Mouse (Mus musculus) myocyte (in vitro differentiated cells): ENCODE measurements around the gene Gm26727. TPM values are rescaled to one million over a fixed set of nuclear protein-coding genes. Genes with fewer than 3 reads are reported as not detected.
"Not testable (repeated sequence)": the region's sequence is repeated elsewhere in the genome, so short reads cannot be mapped to it uniquely, and the experiment has no call there.

Experiments used
- H3K27me3 ChIP-seq: one replicate; pipeline ENCODE4 v1.6.1; 2011; ENCODE audit not compliant: control insufficient read depth, insufficient read depth, insufficient read length
- H3K36me3 ChIP-seq: one replicate; pipeline ENCODE4 v1.6.1; 2011; ENCODE audit not compliant: control insufficient read depth, insufficient read depth
- H3K4me2 ChIP-seq: one replicate; pipeline ENCODE4 v1.6.1; 2011; ENCODE audit warnings: low read depth, control low read depth
- H3K4me3 ChIP-seq: one replicate; pipeline ENCODE4 v1.5.1; 2011; ENCODE audit warnings: mild to moderate bottlenecking, control low read depth, moderate library complexity
- H3K79me2 ChIP-seq: one replicate; pipeline ENCODE4 v1.6.1; 2011; ENCODE audit not compliant: control insufficient read depth, insufficient read depth
- H3ac ChIP-seq: one replicate; pipeline ENCODE4 v1.6.1; 2011; ENCODE audit not compliant: control insufficient read depth, insufficient read length
- CEBPB ChIP-seq: IDR thresholded peaks from 2 replicates; pipeline ENCODE4 v1.6.1; 2011; ENCODE audit warnings: mild to moderate bottlenecking, moderate library complexity; ENCODE audit not compliant: poor library complexity, insufficient read depth, severe bottlenecking
- E2F4 ChIP-seq: IDR thresholded peaks from one replicate; pipeline ENCODE4 v1.6.1; 2011; ENCODE audit warnings: mild to moderate bottlenecking, control low read depth, moderate library complexity; ENCODE audit not compliant: insufficient read depth
- MAX ChIP-seq: IDR thresholded peaks from one replicate; pipeline ENCODE4 v1.6.1; 2011; ENCODE audit warnings: low read depth, mild to moderate bottlenecking, control low read depth
- MYOD1 ChIP-seq, 3 experiments: IDR thresholded peaks; one replicate each; pipeline ENCODE4 v1.6.1; 2011; ENCODE audit warnings: control low read depth in 2 of 3, low read depth in 2 of 3, mild to moderate bottlenecking in 2 of 3, moderate library complexity in 1 of 3; ENCODE audit not compliant: insufficient read length in 2 of 3, control insufficient read depth in 1 of 3
- MYOG ChIP-seq, 3 experiments: IDR thresholded peaks; one replicate each; pipeline ENCODE4 v1.6.1; 2011; ENCODE audit warnings: control low read depth in 2 of 3, low read depth in 2 of 3, mild to moderate bottlenecking in 2 of 3; ENCODE audit not compliant: insufficient read length in 2 of 3, control insufficient read depth in 1 of 3, insufficient read depth in 1 of 3
- POLR2A ChIP-seq: IDR thresholded peaks from one replicate; pipeline ENCODE4 v1.6.1; 2011; ENCODE audit warnings: low read depth, mild to moderate bottlenecking, control low read depth, moderate library complexity; ENCODE audit not compliant: insufficient read length
- POLR2AphosphoS2 ChIP-seq: IDR thresholded peaks from one replicate; pipeline ENCODE4 v1.6.1; 2011; ENCODE audit warnings: low read depth, control low read depth; ENCODE audit not compliant: insufficient read length
- REST ChIP-seq: IDR thresholded peaks from one replicate; pipeline ENCODE4 v1.6.1; 2011; ENCODE audit warnings: mild to moderate bottlenecking, control low read depth, moderate library complexity; ENCODE audit not compliant: insufficient read depth, insufficient read length
- SRF ChIP-seq: IDR thresholded peaks from one replicate; pipeline ENCODE4 v1.6.1; 2011; ENCODE audit warnings: low read depth; ENCODE audit not compliant: control insufficient read depth, insufficient read length
- TCF12 ChIP-seq: IDR thresholded peaks from one replicate; pipeline ENCODE4 v1.6.1; 2011; ENCODE audit warnings: mild to moderate bottlenecking, control low read depth; ENCODE audit not compliant: poor library complexity, insufficient read depth, severe bottlenecking
- TCF3 ChIP-seq: IDR thresholded peaks from one replicate; pipeline ENCODE4 v1.6.1; 2011; ENCODE audit warnings: low read depth, control low read depth; ENCODE audit not compliant: insufficient read length
- USF1 ChIP-seq: IDR thresholded peaks from one replicate; pipeline ENCODE4 v1.6.1; 2011; ENCODE audit warnings: low read depth, mild to moderate bottlenecking, control low read depth, moderate library complexity
- polyA plus RNA-seq: library from polyadenylated mRNA; unstranded; fragments of >200 nt; fragmentation: generic; extraction: Trizol; gene quantifications from one replicate; pipeline ENCODE4 v1.2.1, GENCODE M21; 2012; ENCODE audit warnings: missing spikeins

Gm26727 gene
- polyA plus RNA-seq, 1 experiment: not detected

- Histone ChIP-seq H3ac (no peak overlapping the region), H3K36me3 (no peaks in the 10 kb centered on the region), H3K4me3 (no peak overlapping the region), H3K4me2 (no peak overlapping the region), H3K27me3 (no peaks in the 10 kb centered on the region), H3K79me2 (no peaks in the 10 kb centered on the region)
- TF ChIP-seq USF1: no peak
- TF ChIP-seq MAX: no peak
- TF ChIP-seq POLR2AphosphoS2: no peak
- no peak for TF ChIP-seq SRF
- TF ChIP-seq CEBPB: no peak
- TF ChIP-seq POLR2A: no peak
- TF ChIP-seq MYOD1 (IDR thresholded peaks at IDR 0.05; ENCODE audit: control insufficient read depth in 1 of 3, insufficient read length in 2 of 3, low read depth in 2 of 3): no peak
- no peak for TF ChIP-seq MYOG (IDR thresholded peaks at IDR 0.05; ENCODE audit: control insufficient read depth in 1 of 3, insufficient read depth in 1 of 3, insufficient read length in 2 of 3, low read depth in 2 of 3)
- TF ChIP-seq E2F4: no peak
- no peak for TF ChIP-seq REST
- TF ChIP-seq TCF12: no peak
- no peak for TF ChIP-seq TCF3
These were observed 10.2 kb downstream of the Gm26727 start for GRCm38 (mm10) chr2:67422799-67423198.

GRCm38 (mm10) chr2:67420853-67421252 is 12.1 kb downstream of the Gm26727 start:
- H3K4me2 ChIP-seq: no peak overlapping the region
- no peak overlapping the region for H3K4me3 ChIP-seq
- no peaks in the 10 kb centered on the region for H3K36me3 ChIP-seq
- H3ac ChIP-seq: no peak overlapping the region
- no peaks in the 10 kb centered on the region for H3K27me3 ChIP-seq
- H3K79me2 ChIP-seq: no peaks in the 10 kb centered on the region
- TF ChIP-seq MAX (no peak), SRF (no peak)

GRCm38 (mm10) chr2:67413425-67413824 is 19.6 kb downstream of the Gm26727 start, which contains the start of gene Gm21830:
TSS of gene Gm21830 (plus strand) at chr2:67413725.
- not testable (repeated sequence) for H3ac ChIP-seq, H3K4me2 ChIP-seq, H3K36me3 ChIP-seq, H3K4me3 ChIP-seq, H3K27me3 ChIP-seq, H3K79me2 ChIP-seq

Other genes starting within 250 kb of the Gm26727 start
- gene Gm21830, start 19.5 kb downstream of the Gm26727 start, polyA plus RNA-seq: not detected
- gene Xirp2, start 12.8 kb upstream of the Gm26727 start, polyA plus RNA-seq: 0.46 TPM
- 0.56 TPM for gene B3galt1, start 132.7 kb upstream of the Gm26727 start, polyA plus RNA-seq